Mouse (Mus musculus) MEL (cell line): ENCODE measurements at regions not wholly inside any gene's neighbourhood (a gene's known extent, or its start where the extent isn't known, plus 50 kb on each side); places are given as distances from the start of the nearest gene placed in this dataset.

ENCODE experiments used
- DNase-seq: peaks from one replicate; pipeline ENCODE4 v3.0.0; 2011; ENCODE audit warnings: low read depth, low spot score
- H3K27ac ChIP-seq: 2 replicates; pipeline ENCODE4 v1.5.1; 2012; ENCODE audit warnings: low read depth, mild to moderate bottlenecking, control low read depth, low read length, moderate library complexity; ENCODE audit not compliant: control insufficient read depth
- H3K27me3 ChIP-seq, 2 experiments: fragments of 150-350 bp in 1 of 2; sonication (generic) in 1 of 2; 2 replicates each; pipeline ENCODE4 v1.6.1; 2012; ENCODE audit warnings: low read length in 2 of 2, mild to moderate bottlenecking in 2 of 2, improper control_type of control experiment in 1 of 2, moderate library complexity in 1 of 2; ENCODE audit not compliant: insufficient read depth in 2 of 2, control insufficient read depth in 1 of 2
- H3K36me3 ChIP-seq, 2 experiments: 2 replicates each; pipeline ENCODE4 v1.6.1; 2012 to 2014; ENCODE audit warnings: low read length in 2 of 2, improper control_type of control experiment in 1 of 2, inconsistent platforms in 1 of 2, mild to moderate bottlenecking in 1 of 2; ENCODE audit not compliant: insufficient read depth in 2 of 2, control insufficient read depth in 1 of 2
- H3K4me1 ChIP-seq, 2 experiments: fragments of 150-350 bp in 1 of 2; sonication (generic) in 1 of 2; 2 replicates each; pipeline ENCODE4 v1.6.1; 2012; ENCODE audit warnings: low read length in 2 of 2, improper control_type of control experiment in 1 of 2, mild to moderate bottlenecking in 1 of 2; ENCODE audit not compliant: insufficient read depth in 2 of 2, control insufficient read depth in 1 of 2
- H3K4me3 ChIP-seq, 2 experiments: fragments of 150-350 bp in 1 of 2; sonication (generic) in 1 of 2; 2 replicates each; pipeline ENCODE4 v1.5.1; 2012; ENCODE audit warnings: low read depth in 2 of 2, low read length in 2 of 2, mild to moderate bottlenecking in 2 of 2, moderate library complexity in 2 of 2, control low read depth in 1 of 2, improper control_type of control experiment in 1 of 2; ENCODE audit not compliant: control insufficient read depth in 1 of 2, insufficient read depth in 1 of 2
- H3K79me2 ChIP-seq: 2 replicates; pipeline ENCODE4 v1.6.1; 2012; ENCODE audit warnings: mild to moderate bottlenecking, low read length, moderate library complexity; ENCODE audit not compliant: control insufficient read depth, poor library complexity, insufficient read depth
- H3K9ac ChIP-seq: 2 replicates; pipeline ENCODE4 v1.6.1; 2012; ENCODE audit warnings: low read depth, mild to moderate bottlenecking, control low read depth, low read length, moderate library complexity; ENCODE audit not compliant: control insufficient read depth, poor library complexity, severe bottlenecking
- H3K9me3 ChIP-seq: fragments of 150-350 bp; sonication (generic); replicated peaks from 2 replicates; pipeline ENCODE4 v1.6.1; 2012; ENCODE audit warnings: mild to moderate bottlenecking, low read length, improper control_type of control experiment, moderate library complexity; ENCODE audit not compliant: insufficient read depth
- BHLHE40 ChIP-seq: IDR thresholded peaks from 2 replicates; pipeline ENCODE4 v1.6.1; 2012; ENCODE audit warnings: low read depth, mild to moderate bottlenecking, inconsistent platforms, low read length, improper control_type of control experiment, borderline replicate concordance
- CHD1 ChIP-seq: IDR thresholded peaks from 2 replicates; pipeline ENCODE4 v1.6.1; 2012; ENCODE audit warnings: low read depth, mild to moderate bottlenecking, inconsistent platforms, low read length, improper control_type of control experiment
- E2F4 ChIP-seq: IDR thresholded peaks from 2 replicates; pipeline ENCODE4 v1.6.1; 2011; ENCODE audit warnings: low read depth, low read length, improper control_type of control experiment, borderline replicate concordance
- JUND ChIP-seq: IDR thresholded peaks from 2 replicates; pipeline ENCODE4 v1.6.1; 2011; ENCODE audit warnings: low read depth, mild to moderate bottlenecking, improper control_type of control experiment, low read length
- MAFK ChIP-seq: IDR thresholded peaks from 2 replicates; pipeline ENCODE4 v1.6.1; 2011; ENCODE audit warnings: low read depth, mild to moderate bottlenecking, low read length, improper control_type of control experiment, borderline replicate concordance
- MAX ChIP-seq: IDR thresholded peaks from 2 replicates; pipeline ENCODE4 v1.6.1; 2011; ENCODE audit warnings: low read length, improper control_type of control experiment
- MXI1 ChIP-seq: IDR thresholded peaks from 2 replicates; pipeline ENCODE4 v1.6.1; 2011; ENCODE audit warnings: mild to moderate bottlenecking, low read depth, low read length, improper control_type of control experiment
- POLR2A ChIP-seq, 2 experiments: IDR thresholded peaks; 2 replicates each; pipeline ENCODE4 v1.6.1; 2011 to 2012; ENCODE audit warnings: low read length in 2 of 2, mild to moderate bottlenecking in 2 of 2, control low read depth in 1 of 2, improper control_type of control experiment in 1 of 2, low read depth in 1 of 2, moderate library complexity in 1 of 2; ENCODE audit not compliant: control insufficient read depth in 1 of 2, insufficient read depth in 1 of 2, poor library complexity in 1 of 2
- POLR2AphosphoS2 ChIP-seq: IDR thresholded peaks from 2 replicates; pipeline ENCODE4 v1.6.1; 2011; ENCODE audit warnings: low read length, improper control_type of control experiment
- RCOR1 ChIP-seq: IDR thresholded peaks from 2 replicates; pipeline ENCODE4 v1.6.1; 2012; ENCODE audit warnings: low read depth, mild to moderate bottlenecking, inconsistent platforms, low read length, improper control_type of control experiment
- SIN3A ChIP-seq: IDR thresholded peaks from 2 replicates; pipeline ENCODE4 v1.6.1; 2012; ENCODE audit warnings: low read length, improper control_type of control experiment, inconsistent platforms
- SMC3 ChIP-seq: IDR thresholded peaks from 2 replicates; pipeline ENCODE4 v1.6.1; 2011; ENCODE audit warnings: low read depth, low read length, improper control_type of control experiment
- TBP ChIP-seq: IDR thresholded peaks from 2 replicates; pipeline ENCODE4 v1.8.0; 2011; ENCODE audit warnings: low read depth, low read length, improper control_type of control experiment
- TCF12 ChIP-seq: IDR thresholded peaks from 2 replicates; pipeline ENCODE4 v1.6.1; 2014; ENCODE audit warnings: low read depth, mild to moderate bottlenecking, inconsistent platforms, low read length, improper control_type of control experiment, moderate library complexity
- UBTF ChIP-seq: IDR thresholded peaks from 2 replicates; pipeline ENCODE4 v1.6.1; 2012; ENCODE audit warnings: low read depth, mild to moderate bottlenecking, inconsistent platforms, low read length, improper control_type of control experiment, moderate library complexity, borderline replicate concordance; ENCODE audit not compliant: insufficient read depth
- USF1 ChIP-seq: IDR thresholded peaks from 2 replicates; pipeline ENCODE4 v1.6.1; 2014; ENCODE audit warnings: low read depth, mild to moderate bottlenecking, inconsistent platforms, low read length, improper control_type of control experiment, moderate library complexity
- USF2 ChIP-seq, 2 experiments: IDR thresholded peaks; 2 replicates each; pipeline ENCODE4 v1.6.1; 2011 to 2012; ENCODE audit warnings: improper control_type of control experiment in 2 of 2, low read length in 2 of 2, borderline replicate concordance in 1 of 2, inconsistent platforms in 1 of 2, low read depth in 1 of 2, mild to moderate bottlenecking in 1 of 2; ENCODE audit not compliant: insufficient read depth in 1 of 2
- ZKSCAN1 ChIP-seq: IDR thresholded peaks from 2 replicates; pipeline ENCODE4 v1.6.1; 2012; ENCODE audit warnings: low read depth, mild to moderate bottlenecking, inconsistent platforms, low read length, improper control_type of control experiment, moderate library complexity
- ZNF384 ChIP-seq: IDR thresholded peaks from 2 replicates; pipeline ENCODE4 v1.6.1; 2012; ENCODE audit warnings: low read depth, mild to moderate bottlenecking, inconsistent platforms, low read length, improper control_type of control experiment

- no peaks in the 10 kb centered on the region for H3K9me3 ChIP-seq
- H3K27me3 ChIP-seq = no peaks in the 10 kb centered on the region
- no peak for DNase-seq
- H3K9ac ChIP-seq = no peak overlapping the region
- H3K36me3 ChIP-seq = no peaks in the 10 kb centered on the region
- no peaks in the 10 kb centered on the region for H3K79me2 ChIP-seq
- H3K27ac ChIP-seq = no peak overlapping the region
- TF ChIP-seq SIN3A (no peak), TCF12 (no peak), ZKSCAN1 (no peak), USF2 (IDR thresholded peaks at IDR 0.05; ENCODE audit: borderline replicate concordance in 1 of 2, insufficient read depth in 1 of 2, low read depth in 1 of 2, low read length in 2 of 2) (no peak), MXI1 (no peak), CHD1 (no peak), BHLHE40 (no peak), POLR2A (IDR thresholded peaks at IDR 0.05; ENCODE audit: control insufficient read depth in 1 of 2, insufficient read depth in 1 of 2, low read depth in 1 of 2, low read length in 2 of 2, poor library complexity in 1 of 2) (no peak), MAFK (no peak), ZNF384 (no peak), RCOR1 (no peak), E2F4 (no peak), JUND (no peak), POLR2AphosphoS2 (no peak), MAX (no peak), UBTF (no peak), SMC3 (no peak)
- no peaks in the 10 kb centered on the region for H3K4me1 ChIP-seq
- H3K4me3 ChIP-seq = no peak overlapping the region
These were observed 97.6 kb downstream of the Lyplal1 start for GRCm38 (mm10) chr1:186019511-186019910.

DNA sequence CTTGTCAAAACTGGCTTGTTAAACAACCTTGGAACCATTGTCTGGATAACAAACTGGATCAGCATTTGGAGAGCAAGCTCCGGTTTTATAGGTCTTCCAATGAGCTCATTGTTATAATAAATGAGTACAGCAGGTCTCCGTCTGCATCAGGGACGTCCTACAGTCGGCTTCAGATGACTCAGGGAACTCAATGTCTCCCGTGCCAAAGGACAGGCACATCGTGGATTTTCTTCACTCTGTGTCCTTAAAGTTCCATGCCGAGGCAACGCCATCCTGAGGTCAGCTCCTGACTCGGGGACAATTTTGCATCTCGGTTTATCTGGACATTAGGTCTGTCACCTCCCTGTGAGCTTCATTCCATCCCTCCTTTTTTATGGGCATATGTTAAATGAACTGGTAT, 85.2 kb downstream of the Lyplal1 start:
- Histone ChIP-seq H3K9me3 (no peaks in the 10 kb centered on the region), H3K27me3 (no peaks in the 10 kb centered on the region), H3K27ac (no peak overlapping the region), H3K9ac (no peak overlapping the region), H3K4me3 (no peak overlapping the region), H3K36me3 (no peaks in the 10 kb centered on the region)
- no peak for DNase-seq
- TF ChIP-seq JUND (no peak), USF1 (no peak), TBP (no peak), MAFK (no peak), POLR2AphosphoS2 (no peak)
- TF ChIP-seq, all 39 proteins: peak for 0
- H3K79me2 ChIP-seq = no peaks in the 10 kb centered on the region
- no peaks in the 10 kb centered on the region for H3K4me1 ChIP-seq
